Mouse (Mus musculus): ENCODE measurements around the gene Treml1.

GRCm38 (mm10) chr17:48407910-48408525 is 48.3 kb downstream of the Treml1 start:
- TF ChIP-seq POLR2A (IDR thresholded peaks at IDR 0.05; ENCODE audit: control insufficient read depth in 1 of 2, insufficient read depth in 1 of 2, low read depth in 1 of 2, low read length in 2 of 2, poor library complexity in 1 of 2) = no peak
- TF ChIP-seq MYB (IDR thresholded peaks at IDR 0.05; ENCODE audit: low read depth, low read length) = no peak
- no peak for TF ChIP-seq TAL1 (IDR thresholded peaks at IDR 0.05; ENCODE audit: low read length)
- TF ChIP-seq CTCF (IDR thresholded peaks at IDR 0.05 in 2 of 3, conservative IDR thresholded peaks at IDR 0.05 in 1 of 3; ENCODE audit: control insufficient read depth in 1 of 3, insufficient read depth in 1 of 3, low read depth in 2 of 3, low read length in 3 of 3, poor library complexity in 1 of 3, severe bottlenecking in 1 of 3) = no peak
- no peak for TF ChIP-seq EP300 (IDR thresholded peaks at IDR 0.05; ENCODE audit: low read depth in 1 of 2, low read length in 2 of 2)
- TF ChIP-seq USF1 (IDR thresholded peaks at IDR 0.05; ENCODE audit: low read depth, low read length) = no peak
- peak; percentile 80 for TF ChIP-seq E2F4 (IDR thresholded peaks at IDR 0.05; ENCODE audit: borderline replicate concordance, low read depth, low read length)
- TF ChIP-seq ZKSCAN1 (IDR thresholded peaks at IDR 0.05; ENCODE audit: low read depth, low read length) = no peak

All from MEL (cell line).